Mouse (Mus musculus): Measurements from ENCODE around the gene Cx3cr1.

DNA sequence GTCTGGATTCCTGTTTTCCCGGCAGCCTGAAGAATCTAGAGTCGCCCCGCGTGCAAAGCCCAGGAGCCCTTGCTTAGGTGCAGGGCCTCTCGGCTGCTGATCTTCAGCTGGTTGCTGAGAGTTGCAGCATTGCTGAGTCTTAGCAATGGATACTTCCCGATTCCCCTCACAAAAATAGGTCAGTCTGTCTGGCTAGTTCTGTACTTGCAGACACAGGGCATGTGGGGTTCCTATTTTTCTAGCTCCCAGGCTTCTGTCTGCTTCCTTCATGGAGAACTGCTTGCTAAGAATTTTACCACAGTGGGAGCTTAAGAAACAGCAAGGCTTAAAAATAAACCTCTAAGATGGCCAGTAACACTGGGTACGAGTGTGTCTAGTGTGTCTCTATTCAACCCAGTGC lies 32.3 kb downstream of the Cx3cr1 start:
- TF ChIP-seq POLR2A (IDR thresholded peaks at IDR 0.05; ENCODE audit: borderline replicate concordance, extremely low read depth, low read depth, low read length) (no peak), CTCF (IDR thresholded peaks at IDR 0.05; ENCODE audit: insufficient read depth, low read length) (no peak)

Data from lung, adult 2 months (tissue).